Mouse (Mus musculus): ENCODE measurements around the gene Mrps35.

Mrps35 gene

DNA sequence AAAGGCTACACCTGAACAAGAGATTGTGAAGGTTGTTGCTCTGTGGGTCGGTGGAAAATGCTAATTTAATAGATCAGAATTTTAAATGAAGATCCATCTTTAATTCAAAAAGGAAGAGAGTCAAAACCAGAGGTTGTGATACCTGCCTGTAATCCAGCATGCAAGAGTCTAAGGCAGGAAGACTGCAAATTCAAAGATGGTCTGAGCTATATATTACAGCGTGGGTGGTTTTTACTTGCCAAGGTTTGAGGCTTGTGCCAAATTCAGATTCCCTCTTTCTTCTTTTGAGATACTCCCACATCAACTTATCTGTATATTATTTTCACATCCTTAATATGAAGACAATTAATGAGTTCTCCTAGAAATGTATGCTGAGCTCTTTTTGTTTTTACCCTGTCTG is 14.2 kb upstream of the Mrps35 start:
- intact Hi-C loops (cut with DNase I): no loop called here

GRCm38 (mm10) chr6:147029591-147029990 is 13.0 kb upstream of the Mrps35 start:
- intact Hi-C loops (cut with DNase I): no loop called here

DNA sequence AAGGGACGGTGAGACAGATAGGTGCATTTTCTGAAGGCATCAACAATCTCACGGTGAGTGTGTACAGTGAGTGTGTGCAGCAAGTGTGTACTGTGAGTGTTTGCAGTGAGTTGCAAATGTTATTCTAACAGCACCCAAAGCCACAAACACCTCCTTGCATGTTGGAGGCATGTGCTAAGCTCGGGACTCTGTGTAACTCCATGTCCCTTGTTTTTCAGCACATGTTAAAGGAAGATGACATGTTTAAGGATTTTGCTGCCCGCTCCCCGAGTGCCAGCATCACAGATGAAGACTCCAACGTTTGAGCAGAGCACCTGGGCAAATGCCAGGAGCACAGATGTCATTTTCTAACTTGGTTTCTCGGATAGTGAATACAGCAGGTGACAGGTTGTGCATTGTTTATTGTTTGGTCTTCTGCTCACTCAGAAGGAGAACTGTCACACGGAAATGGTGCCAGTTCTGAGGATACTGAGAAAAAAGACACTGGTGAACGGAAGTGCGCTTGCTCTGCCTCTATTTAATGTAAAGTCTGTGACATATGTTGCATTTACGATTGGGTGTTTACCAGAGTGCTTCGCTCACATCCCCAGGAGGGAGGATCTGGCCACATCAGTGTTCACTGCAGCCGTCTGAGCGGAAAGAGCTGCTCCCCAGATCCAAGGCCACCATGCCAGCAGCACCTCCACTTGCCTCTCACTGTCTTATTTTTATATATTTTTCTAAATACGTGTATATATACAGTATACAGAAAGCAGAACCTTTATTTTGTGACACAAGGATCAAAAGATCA is 12.3 kb upstream of the Mrps35 start:
- intact Hi-C loops (cut with DNase I): no loop called here

GRCm38 (mm10) chr6:147032303-147032925 is 10.2 kb upstream of the Mrps35 start, which contains the start of gene Rep15:
TSS of gene Rep15 (plus strand) at chr6:147032584.
- intact Hi-C loops (cut with DNase I): no loop called here

DNA sequence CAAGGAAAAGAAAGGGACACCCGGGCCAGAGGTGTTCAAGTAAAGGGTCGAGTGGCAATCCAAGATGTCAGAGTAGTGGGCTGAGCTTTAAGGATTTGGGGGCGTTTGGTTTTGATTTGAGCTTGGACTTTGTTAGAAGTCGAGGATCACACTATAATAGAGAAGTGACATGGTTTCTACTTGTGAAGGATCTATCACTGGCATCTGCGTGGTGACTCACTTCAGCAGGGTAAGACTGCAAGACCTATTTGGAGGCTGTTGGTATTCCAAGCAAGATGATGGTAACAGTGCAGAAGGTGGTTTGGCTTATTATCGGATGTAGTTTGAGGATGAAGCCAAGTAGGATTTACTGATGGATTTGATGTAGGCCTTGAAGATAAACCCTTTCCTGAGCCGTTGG is 1.1 kb downstream of the Mrps35 start:
- intact Hi-C loops (cut with DNase I): no loop called here

- intact Hi-C loops (cut with DNase I): no loop called here
Measured at GRCm38 (mm10) chr6:147049239-147049805, 6.8 kb downstream of the Mrps35 start.

- intact Hi-C loops (cut with DNase I): no loop called here
Measured at GRCm38 (mm10) chr6:147051666-147052065, 9.1 kb downstream of the Mrps35 start.

DNA sequence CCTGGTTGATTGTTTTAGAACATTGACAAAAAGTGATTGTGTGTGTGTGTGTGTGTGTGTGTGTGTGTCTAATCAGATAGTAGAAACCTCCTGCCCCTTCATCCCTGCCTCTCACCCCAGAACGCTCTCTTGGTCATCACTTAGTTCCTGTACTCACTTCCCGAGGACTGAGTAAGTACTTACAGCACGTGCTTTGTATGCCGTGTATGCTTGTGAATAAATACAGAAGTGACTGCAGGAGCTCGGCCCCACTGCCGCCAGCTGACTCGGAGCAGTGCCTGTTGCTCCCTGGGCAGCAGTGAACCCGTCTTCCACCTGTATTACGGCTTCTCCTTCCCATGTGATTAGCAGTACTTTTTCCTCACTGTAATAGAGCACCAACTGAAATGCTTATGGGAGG is 9.9 kb downstream of the Mrps35 start:
- intact Hi-C loops (cut with DNase I): no loop called here

GRCm38 (mm10) chr6:147053785-147054646 is 11.5 kb downstream of the Mrps35 start:
- intact Hi-C loops (cut with DNase I): no loop called here

- intact Hi-C loops (cut with DNase I): no loop called here
Measured at GRCm38 (mm10) chr6:147055374-147055977, 12.9 kb downstream of the Mrps35 start.

GRCm38 (mm10) chr6:147059326-147059725 is 16.8 kb downstream of the Mrps35 start:
- intact Hi-C loops (cut with DNase I): no loop called here

- intact Hi-C loops (cut with DNase I): no loop called here
Measured at GRCm38 (mm10) chr6:147061630-147062029, 19.1 kb downstream of the Mrps35 start.

DNA sequence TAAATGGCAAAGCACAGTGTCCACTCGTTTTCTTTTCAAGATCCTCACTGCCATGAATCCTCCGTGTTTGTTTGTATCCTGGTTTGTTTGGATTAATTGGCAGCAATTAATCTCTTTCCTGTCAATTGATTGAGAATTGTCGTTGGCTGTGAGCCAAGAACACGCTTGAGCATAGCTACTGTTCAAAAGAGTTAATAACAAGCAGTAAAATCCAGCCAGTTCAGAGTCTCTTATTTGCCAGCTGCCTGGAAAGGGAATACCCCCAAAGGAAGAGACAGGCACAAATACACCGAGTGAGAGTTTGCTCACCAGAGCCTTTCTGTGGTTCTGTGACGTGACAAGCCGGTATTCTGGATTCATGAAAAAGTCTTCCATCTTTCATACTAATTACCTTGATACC is 19.5 kb downstream of the Mrps35 start:
- intact Hi-C loops (cut with DNase I): no loop called here

- intact Hi-C loops (cut with DNase I): no loop called here
Measured at GRCm38 (mm10) chr6:147062694-147063093, 20.1 kb downstream of the Mrps35 start.

GRCm38 (mm10) chr6:147064226-147064943 is 21.8 kb downstream of the Mrps35 start:
- intact Hi-C loops (cut with DNase I): no loop called here

- intact Hi-C loops (cut with DNase I): no loop called here
Measured at GRCm38 (mm10) chr6:147064944-147065261, 22.3 kb downstream of the Mrps35 start.

DNA sequence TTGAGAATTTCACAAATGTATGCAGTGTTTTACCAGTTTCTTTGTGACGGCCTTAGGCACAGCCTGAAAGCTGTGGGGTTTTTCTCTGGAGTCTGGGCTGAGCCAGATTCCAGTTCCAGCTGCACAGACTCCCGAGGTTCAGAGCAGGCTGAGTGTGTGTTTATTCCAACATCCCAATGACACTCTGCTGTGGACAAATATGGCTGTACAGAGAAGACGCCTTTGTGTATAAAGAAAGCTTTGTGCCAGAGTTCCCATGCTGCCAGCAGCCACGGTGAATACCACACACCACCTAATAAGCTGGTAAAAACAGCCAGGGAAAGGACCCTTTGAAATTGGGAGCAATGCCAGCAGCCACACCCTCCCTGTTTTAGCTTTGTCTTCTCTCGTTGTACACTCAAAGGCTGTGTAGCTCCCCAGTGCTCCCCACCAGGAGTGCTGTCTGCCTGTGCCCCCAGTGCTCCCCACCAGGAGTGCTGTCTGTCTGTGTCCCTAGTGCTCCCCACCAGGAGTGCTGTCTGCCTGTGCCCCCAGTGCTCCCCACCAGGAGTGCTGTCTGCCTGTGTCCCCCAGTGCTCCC is 33.3 kb downstream of the Mrps35 start:
- intact Hi-C loops (cut with DNase I): no loop called here

GRCm38 (mm10) chr6:147076878-147077277 is 34.3 kb downstream of the Mrps35 start:
- intact Hi-C loops (cut with DNase I): no loop called here

DNA sequence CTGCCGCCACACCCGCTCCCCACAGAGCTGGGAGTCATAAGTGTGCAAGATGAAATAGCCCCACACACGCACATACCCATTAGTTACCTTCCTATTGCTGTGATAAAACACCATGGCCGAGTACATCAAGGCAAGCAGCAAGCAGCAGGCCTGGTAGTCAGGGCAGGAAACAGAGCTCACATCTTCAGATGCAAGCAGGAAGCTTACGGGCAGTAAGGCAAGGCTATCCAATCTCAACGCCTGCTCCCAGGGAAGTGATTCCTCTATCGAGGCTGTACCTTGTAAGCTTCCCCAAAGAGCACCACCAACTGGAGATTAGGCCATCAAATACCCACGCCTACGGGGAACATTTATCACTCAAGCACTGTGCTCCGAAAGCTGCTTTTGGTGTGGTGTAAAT is 37.4 kb downstream of the Mrps35 start:
- intact Hi-C loops (cut with DNase I): no loop called here

DNA sequence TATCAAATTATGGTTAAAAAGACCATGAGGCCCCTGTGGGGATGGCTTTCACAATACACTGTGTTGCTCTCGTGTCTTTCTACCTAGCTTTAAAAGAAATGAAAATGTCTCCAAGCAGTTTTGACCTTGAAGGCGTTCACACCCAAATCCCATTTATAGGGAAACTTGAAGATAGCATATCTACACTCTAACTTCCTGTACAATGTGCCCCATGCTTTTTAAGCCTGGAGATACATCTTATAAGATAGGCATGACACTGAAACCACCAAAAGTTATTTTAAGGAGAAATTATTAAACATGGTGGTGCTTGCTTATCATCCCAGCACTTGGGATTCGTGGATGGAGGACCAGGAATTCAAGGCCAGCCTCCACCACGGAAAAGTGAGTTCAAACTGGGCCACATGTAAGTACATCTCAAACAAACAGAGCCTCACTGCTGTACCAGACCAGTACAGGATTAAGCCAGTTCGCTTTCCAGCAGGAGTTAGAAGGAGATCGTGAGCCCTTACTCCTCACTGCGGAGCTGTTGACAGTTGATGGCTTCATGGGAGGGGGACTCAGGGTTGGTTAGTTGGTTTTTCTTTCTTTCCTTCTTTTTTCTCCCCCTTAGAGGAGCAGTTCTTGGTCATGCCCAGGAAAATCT is 43.0 kb downstream of the Mrps35 start:
- intact Hi-C loops (cut with DNase I): no loop called here
